Mouse (Mus musculus): ENCODE results near the gene Cstf3. TPM values are rescaled to one million over a fixed set of nuclear protein-coding genes. Genes with fewer than 3 reads are reported as not detected.

The Cstf3 gene
- total and polyA plus RNA-seq, 2 experiments from 2014 or later = 6.4 to 37.3 TPM

DNA sequence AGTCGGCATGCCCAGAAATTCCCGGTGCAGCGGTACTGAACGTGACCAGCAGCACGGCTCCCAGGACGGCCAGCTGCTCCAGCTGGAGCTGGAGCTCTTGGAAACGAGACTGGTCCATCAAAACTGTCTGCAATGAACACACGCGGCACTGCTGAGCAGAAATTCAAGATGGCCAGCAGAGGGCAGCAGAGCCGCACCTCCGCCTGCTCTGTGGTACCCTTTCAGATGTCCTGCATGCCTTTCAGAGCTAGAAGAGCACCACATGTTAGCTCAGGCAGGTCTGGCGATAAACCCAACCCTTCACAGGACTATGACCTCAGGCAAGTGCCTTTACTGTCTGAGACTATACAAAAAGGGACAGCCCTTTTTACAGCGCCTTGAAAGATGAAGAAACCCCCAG, 95.1 kb downstream of the Cstf3 start:
- Histone ChIP-seq H3K27ac (ENCODE audit: low read depth) (no peak overlapping the region), H3K4me3 (ENCODE audit: low read depth, low read length) (no peak overlapping the region), H3K27me3 (ENCODE audit: control insufficient read depth, insufficient read depth, low read length) (0 out of 2 replicates have a peak, but pooled peaks cover 5% of the 10 kb centered on the region), H3K9me3 (replicated peaks; ENCODE audit: control insufficient read depth, low read length) (no peaks in the 10 kb centered on the region), H3K4me2 (ENCODE audit: low read depth, low read length) (no peak overlapping the region), H3K9ac (replicated peaks; ENCODE audit: low read depth, low read length) (no peak overlapping the region), H3K4me1 (ENCODE audit: control insufficient read depth, insufficient read depth) (no peaks in the 10 kb centered on the region), H3K36me3 (replicated peaks; ENCODE audit: control insufficient read depth, insufficient read depth, low read length) (peaks cover 18% of the 10 kb centered on the region)
- WGBS = 5% methylated on average over 13 of the region's 13 CpGs
- DNase-seq (ENCODE audit: low spot score) (peak; percentile 82), ATAC-seq (ENCODE audit: insufficient read depth, low read depth) (peak; percentile 87)
- TF ChIP-seq EP300 (IDR thresholded peaks at IDR 0.05; ENCODE audit: low read depth) (no peak), CTCF (IDR thresholded peaks at IDR 0.05; ENCODE audit: low read depth) (peak; percentile 96)

DNA sequence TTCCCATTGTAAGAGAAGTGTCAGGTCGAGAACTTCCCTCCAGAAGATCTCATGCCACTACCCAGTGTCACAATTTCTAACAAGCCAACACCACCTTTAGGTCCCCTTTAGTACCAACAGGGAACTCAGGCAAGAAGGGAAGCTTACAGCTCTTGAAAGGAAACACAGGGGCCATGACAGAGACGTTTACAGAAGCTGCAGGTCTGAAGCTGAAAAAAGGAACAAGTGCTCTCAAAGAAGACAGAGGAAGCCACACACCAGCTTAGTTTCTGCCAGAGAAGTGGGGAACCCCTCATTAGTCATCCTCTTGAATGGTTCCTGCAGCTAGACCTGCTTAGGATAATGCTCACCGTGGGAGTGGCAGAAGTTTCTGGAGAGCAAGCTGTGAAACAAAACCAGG, 96.9 kb downstream of the Cstf3 start:
- no peak for TF ChIP-seq EP300 (IDR thresholded peaks at IDR 0.05; ENCODE audit: low read depth)
- no peak for TF ChIP-seq CTCF (IDR thresholded peaks at IDR 0.05; ENCODE audit: low read depth)
- Histone ChIP-seq H3K27me3 (ENCODE audit: control insufficient read depth, insufficient read depth, low read length) (0 out of 2 replicates have a peak, but pooled peaks cover 5% of the 10 kb centered on the region), H3K4me2 (ENCODE audit: low read depth, low read length) (no peak overlapping the region), H3K9ac (replicated peaks; ENCODE audit: low read depth, low read length) (no peak overlapping the region), H3K4me3 (ENCODE audit: low read depth, low read length) (no peak overlapping the region), H3K27ac (ENCODE audit: low read depth) (no peak overlapping the region), H3K4me1 (ENCODE audit: control insufficient read depth, insufficient read depth) (no peaks in the 10 kb centered on the region), H3K9me3 (replicated peaks; ENCODE audit: control insufficient read depth, low read length) (no peaks in the 10 kb centered on the region), H3K36me3 (replicated peaks; ENCODE audit: control insufficient read depth, insufficient read depth, low read length) (peaks cover 11% of the 10 kb centered on the region)
- WGBS = 58% methylated on average over 3 of the region's 3 CpGs
- no peak for DNase-seq (ENCODE audit: low spot score)
- ATAC-seq (ENCODE audit: insufficient read depth, low read depth) = no peak

DNA sequence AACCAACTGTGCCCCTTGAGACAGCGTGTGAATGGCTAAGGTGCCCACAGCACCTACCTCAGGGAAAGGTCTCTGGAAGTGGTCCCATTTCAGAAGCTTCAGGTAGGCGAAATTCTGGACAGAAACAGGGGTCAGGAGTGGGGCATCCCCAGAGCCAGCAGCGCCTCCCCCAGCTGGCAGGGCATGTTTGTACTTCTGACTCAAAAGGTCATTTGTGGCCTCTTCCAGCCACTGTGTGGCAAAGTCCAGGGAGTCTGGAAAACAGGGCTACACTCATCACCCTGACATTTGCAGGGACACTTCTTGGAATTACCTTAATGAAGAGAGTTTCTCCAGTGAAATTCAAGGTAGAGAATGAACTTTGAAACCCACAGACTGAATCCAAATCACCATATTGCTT, 98.0 kb downstream of the Cstf3 start:
- WGBS = 88% methylated on average over 3 of the region's 3 CpGs
- no peak for ATAC-seq (ENCODE audit: insufficient read depth, low read depth)

DNA sequence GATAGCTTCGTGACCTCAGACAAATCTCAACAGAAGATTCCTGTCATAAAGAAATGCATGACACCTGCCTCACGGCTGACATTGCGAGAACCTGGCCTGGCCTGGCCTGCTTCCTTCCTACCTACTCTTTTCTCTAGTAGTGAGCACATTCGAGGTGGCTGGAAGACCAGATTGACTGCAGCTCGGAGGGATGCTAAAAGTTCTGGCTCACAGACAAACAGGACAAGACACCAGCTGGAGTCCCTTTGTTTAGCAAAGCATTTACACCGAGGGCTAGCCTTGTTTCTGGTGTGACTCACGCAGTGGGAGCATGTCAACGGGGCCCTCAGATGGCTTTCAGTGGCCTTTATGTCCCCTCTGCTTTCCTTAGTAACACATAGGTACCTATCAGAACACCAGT, 98.4 kb downstream of the Cstf3 start:
- 0 out of 2 replicates have a peak, but pooled peaks cover 4% of the 10 kb centered on the region for H3K4me1 ChIP-seq (ENCODE audit: control insufficient read depth, insufficient read depth)
- no peak for TF ChIP-seq CTCF (IDR thresholded peaks at IDR 0.05; ENCODE audit: low read depth)
- TF ChIP-seq EP300 (IDR thresholded peaks at IDR 0.05; ENCODE audit: low read depth) = no peak
- DNase-seq (ENCODE audit: low spot score) (no peak), ATAC-seq (ENCODE audit: insufficient read depth, low read depth) (no peak)
- no peak overlapping the region for H3K4me2 ChIP-seq (ENCODE audit: low read depth, low read length)
- H3K4me3 ChIP-seq (ENCODE audit: low read depth, low read length) = no peak overlapping the region
- WGBS = 76% methylated on average over 8 of the region's 8 CpGs
- peaks cover 5% of the 10 kb centered on the region for H3K36me3 ChIP-seq (replicated peaks; ENCODE audit: control insufficient read depth, insufficient read depth, low read length)
- no peaks in the 10 kb centered on the region for H3K9me3 ChIP-seq (replicated peaks; ENCODE audit: control insufficient read depth, low read length)
- H3K27me3 ChIP-seq (ENCODE audit: control insufficient read depth, insufficient read depth, low read length) = 0 out of 2 replicates have a peak, but pooled peaks cover 5% of the 10 kb centered on the region
- no peak overlapping the region for H3K9ac ChIP-seq (replicated peaks; ENCODE audit: low read depth, low read length)
- H3K27ac ChIP-seq (ENCODE audit: low read depth) = no peak overlapping the region

More for the DNA sequence above, 98.0 kb downstream of the Cstf3 start:
- H3K9ac ChIP-seq (replicated peaks; ENCODE audit: low read depth, low read length) = no peak overlapping the region
- 0 out of 2 replicates have a peak, but pooled peaks cover 5% of the 10 kb centered on the region for H3K27me3 ChIP-seq (ENCODE audit: control insufficient read depth, insufficient read depth, low read length)
- DNase-seq (ENCODE audit: low spot score) = no peak
- H3K27ac ChIP-seq (ENCODE audit: low read depth) = no peak overlapping the region
- H3K9me3 ChIP-seq (replicated peaks; ENCODE audit: control insufficient read depth, low read length) = no peaks in the 10 kb centered on the region
- no peak overlapping the region for H3K4me3 ChIP-seq (ENCODE audit: low read depth, low read length)
- H3K36me3 ChIP-seq (replicated peaks; ENCODE audit: control insufficient read depth, insufficient read depth, low read length) = peaks cover 8% of the 10 kb centered on the region
- H3K4me2 ChIP-seq (ENCODE audit: low read depth, low read length) = no peak overlapping the region
- H3K4me1 ChIP-seq (ENCODE audit: control insufficient read depth, insufficient read depth) = 0 out of 2 replicates have a peak, but pooled peaks cover 4% of the 10 kb centered on the region
- no peak for TF ChIP-seq EP300 (IDR thresholded peaks at IDR 0.05; ENCODE audit: low read depth)
- no peak for TF ChIP-seq CTCF (IDR thresholded peaks at IDR 0.05; ENCODE audit: low read depth)

DNA sequence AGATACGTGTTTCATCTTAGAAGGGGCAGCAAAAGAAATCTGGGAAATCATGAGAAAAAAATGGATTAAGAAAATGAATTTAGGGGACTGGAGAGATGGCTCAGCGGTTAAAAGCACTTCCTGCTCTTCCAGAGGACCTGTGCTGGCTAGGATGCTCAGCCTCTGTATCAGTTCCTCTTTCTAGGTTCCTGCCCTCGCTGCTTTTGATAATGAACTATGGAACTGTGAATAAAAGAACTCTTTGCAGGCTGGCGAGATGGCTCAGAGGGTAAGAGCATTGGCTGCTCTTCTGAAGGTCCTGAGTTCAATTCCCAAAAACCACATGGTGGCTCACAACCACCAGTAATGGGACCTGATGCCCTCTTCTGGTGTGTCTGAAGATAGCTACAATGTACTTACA, 100.4 kb downstream of the Cstf3 start:
- no peak overlapping the region for H3K4me3 ChIP-seq (ENCODE audit: low read depth, low read length)
- H3K27ac ChIP-seq (ENCODE audit: low read depth) = no peak overlapping the region
- DNase-seq (ENCODE audit: low spot score) = no peak
- no peaks in the 10 kb centered on the region for H3K9me3 ChIP-seq (replicated peaks; ENCODE audit: control insufficient read depth, low read length)
- no peak for ATAC-seq (ENCODE audit: insufficient read depth, low read depth)
- no peaks in the 10 kb centered on the region for H3K36me3 ChIP-seq (replicated peaks; ENCODE audit: control insufficient read depth, insufficient read depth, low read length)
- H3K27me3 ChIP-seq (ENCODE audit: control insufficient read depth, insufficient read depth, low read length) = no peaks in the 10 kb centered on the region
- TF ChIP-seq CTCF (IDR thresholded peaks at IDR 0.05; ENCODE audit: low read depth) = no peak
- no peak for TF ChIP-seq EP300 (IDR thresholded peaks at IDR 0.05; ENCODE audit: low read depth)
- 0 out of 2 replicates have a peak, but pooled peaks cover 4% of the 10 kb centered on the region for H3K4me1 ChIP-seq (ENCODE audit: control insufficient read depth, insufficient read depth)
- WGBS = 76% methylated on average over 4 of the region's 4 CpGs
- no peak overlapping the region for H3K9ac ChIP-seq (replicated peaks; ENCODE audit: low read depth, low read length)
- H3K4me2 ChIP-seq (ENCODE audit: low read depth, low read length) = no peak overlapping the region

DNA sequence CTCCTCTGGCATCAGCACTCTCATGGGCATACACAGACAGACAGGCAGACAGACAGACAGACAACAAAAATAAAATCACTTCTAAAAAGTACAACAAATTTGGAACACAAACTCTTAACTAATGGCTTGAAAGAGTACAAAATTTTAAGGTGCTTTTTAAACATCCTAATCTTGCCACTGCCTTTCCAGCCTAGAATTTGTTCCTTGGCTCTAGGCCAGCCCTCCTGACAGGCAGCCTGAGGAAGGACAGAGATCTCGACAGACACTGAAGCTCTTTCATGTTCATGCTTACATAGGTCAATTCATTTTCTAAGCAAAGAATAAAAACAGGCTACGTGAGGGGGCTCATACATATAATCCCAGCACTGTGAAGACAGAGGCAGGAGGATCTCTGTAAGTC, 102.2 kb downstream of the Cstf3 start:
- TF ChIP-seq CTCF (IDR thresholded peaks at IDR 0.05; ENCODE audit: low read depth) (no peak), EP300 (IDR thresholded peaks at IDR 0.05; ENCODE audit: low read depth) (no peak)
- no peak overlapping the region for H3K9ac ChIP-seq (replicated peaks; ENCODE audit: low read depth, low read length)
- WGBS = 30% methylated on average over 2 of the region's 2 CpGs
- no peaks in the 10 kb centered on the region for H3K9me3 ChIP-seq (replicated peaks; ENCODE audit: control insufficient read depth, low read length)
- H3K4me1 ChIP-seq (ENCODE audit: control insufficient read depth, insufficient read depth) = 0 out of 2 replicates have a peak, but pooled peaks cover 4% of the 10 kb centered on the region
- H3K27me3 ChIP-seq (ENCODE audit: control insufficient read depth, insufficient read depth, low read length) = no peaks in the 10 kb centered on the region
- H3K36me3 ChIP-seq (replicated peaks; ENCODE audit: control insufficient read depth, insufficient read depth, low read length) = no peaks in the 10 kb centered on the region
- no peak for DNase-seq (ENCODE audit: low spot score)
- no peak overlapping the region for H3K4me2 ChIP-seq (ENCODE audit: low read depth, low read length)
- no peak overlapping the region for H3K4me3 ChIP-seq (ENCODE audit: low read depth, low read length)
- no peak for ATAC-seq (ENCODE audit: insufficient read depth, low read depth)
- H3K27ac ChIP-seq (ENCODE audit: low read depth) = no peak overlapping the region

All from heart, postnatal 0 days (tissue).